Mouse (Mus musculus) intestine, embryonic 15.5 days (tissue): ENCODE data around the gene Ptprh. TPM values are rescaled to one million over a fixed set of nuclear protein-coding genes. Genes with fewer than 3 reads are reported as not detected.
"Not testable (repeated sequence)": the region's sequence is repeated elsewhere in the genome, so short reads cannot be mapped to it uniquely, and the experiment has no call there.

Experiments used
- ATAC-seq: fragments of 200-750 bp; cut with Nextera tagmentation; 2 replicates; pipeline ENCODE4 v1.8.0; 2017; ENCODE audit warnings: moderate TSS enrichment, moderate library complexity
- H3K27ac ChIP-seq: fragments of 300-500 bp; sonication (generic); 2 replicates; pipeline ENCODE4 v1.5.1; 2015; ENCODE audit warnings: mild to moderate bottlenecking, inconsistent platforms
- H3K27me3 ChIP-seq: fragments of 300-500 bp; sonication (generic); replicated peaks from 2 replicates; pipeline ENCODE4 v1.6.1; 2015; ENCODE audit warnings: inconsistent platforms
- H3K36me3 ChIP-seq: fragments of 300-500 bp; sonication (generic); 2 replicates; pipeline ENCODE4 v1.6.1; 2015; ENCODE audit warnings: inconsistent platforms
- H3K4me1 ChIP-seq: fragments of 300-500 bp; sonication (generic); replicated peaks from 2 replicates; pipeline ENCODE4 v1.6.1; 2015; ENCODE audit warnings: inconsistent platforms
- H3K4me2 ChIP-seq: fragments of 300-500 bp; sonication (generic); replicated peaks from 2 replicates; pipeline ENCODE4 v1.6.1; 2015; ENCODE audit warnings: mild to moderate bottlenecking, inconsistent platforms
- H3K4me3 ChIP-seq: fragments of 300-500 bp; sonication (generic); replicated peaks from 2 replicates; pipeline ENCODE4 v1.5.1; 2015; ENCODE audit warnings: inconsistent platforms
- H3K9ac ChIP-seq: fragments of 300-500 bp; sonication (generic); 2 replicates; pipeline ENCODE4 v1.6.1; 2015; ENCODE audit warnings: inconsistent platforms
- H3K9me3 ChIP-seq: fragments of 300-500 bp; sonication (generic); 2 replicates; pipeline ENCODE4 v1.6.1; 2016; ENCODE audit warnings: inconsistent platforms
- WGBS: fragments of 180-500 bp; shearing (Covaris S2); methylation state at CpG from one replicate; pipeline ENCODE4 v1.1.7; 2015; 5-methylcytosine and 5-hydroxymethylcytosine counted together
- polyA plus RNA-seq: library from polyadenylated mRNA; unstranded; fragments of >200 nt; fragmentation: Nextera tagmentation; extraction: Ambion mirVana; gene quantifications from 2 replicates; pipeline ENCODE4 v1.2.1, GENCODE M21; 2015

The Ptprh gene
- polyA plus RNA-seq, 1 experiment from 2014 or later = 1.1 TPM

DNA sequence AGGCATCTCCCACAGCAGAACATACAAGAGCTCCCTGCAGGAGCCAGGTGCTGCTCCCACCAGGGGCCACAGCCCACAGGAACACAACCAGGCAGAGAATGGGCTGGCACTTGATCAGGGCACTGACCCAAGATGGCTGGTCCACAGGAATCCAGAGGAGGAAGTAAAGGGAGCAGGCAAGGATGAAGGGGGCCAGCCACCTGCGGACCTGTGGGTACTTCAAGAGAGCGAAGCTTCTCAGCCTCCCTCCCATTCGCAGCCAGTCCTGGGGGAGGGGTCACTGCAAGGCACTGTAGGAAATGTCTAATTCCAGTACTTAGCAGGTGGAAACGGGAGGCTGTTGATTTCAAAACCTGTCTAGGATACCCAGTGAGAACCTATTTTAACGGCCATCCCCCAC, 25.7 kb upstream of the Ptprh start:
- Histone ChIP-seq H3K4me2 (peak overlapping the region; percentile 41), H3K4me3 (peak overlapping the region; percentile 9), H3K27me3 (no peaks in the 10 kb centered on the region), H3K36me3 (peaks cover 33% of the 10 kb centered on the region), H3K9ac (no peak overlapping the region), H3K27ac (peak overlapping the region; percentile 67), H3K9me3 (no peaks in the 10 kb centered on the region), H3K4me1 (no peaks in the 10 kb centered on the region)
- peak; percentile 70 for ATAC-seq
- WGBS = 71% methylated on average over 5 of the region's 5 CpGs

- no peak for ATAC-seq
- Histone ChIP-seq H3K27me3 (no peaks in the 10 kb centered on the region), H3K9ac (no peak overlapping the region), H3K27ac (no peak overlapping the region), H3K4me2 (no peak overlapping the region), H3K9me3 (no peaks in the 10 kb centered on the region), H3K36me3 (peaks cover 11% of the 10 kb centered on the region; the same call in 1 of the 2 replicates), H3K4me1 (no peaks in the 10 kb centered on the region), H3K4me3 (no peak overlapping the region)
- WGBS = 80% methylated on average over 2 of the region's 2 CpGs
Measured at GRCm38 (mm10) chr7:4625928-4626327, 22.1 kb upstream of the Ptprh start.

GRCm38 (mm10) chr7:4624343-4624742, 20.5 kb upstream of the Ptprh start:
- WGBS = 57% methylated on average over 1 of the region's 1 CpGs
- H3K4me2 ChIP-seq = no peak overlapping the region
- no peaks in the 10 kb centered on the region for H3K9me3 ChIP-seq
- no peaks in the 10 kb centered on the region for H3K4me1 ChIP-seq
- H3K27me3 ChIP-seq = no peaks in the 10 kb centered on the region
- H3K4me3 ChIP-seq = no peak overlapping the region
- H3K9ac ChIP-seq = no peak overlapping the region
- H3K36me3 ChIP-seq = peaks cover 8% of the 10 kb centered on the region; the same call in 1 of the 2 replicates
- no peak overlapping the region for H3K27ac ChIP-seq
- ATAC-seq = no peak

- ATAC-seq = peak; percentile 60
- Histone ChIP-seq H3K27me3 (no peaks in the 10 kb centered on the region), H3K36me3 (0 out of 2 replicates have a peak, but pooled peaks cover 5% of the 10 kb centered on the region), H3K4me2 (no peak overlapping the region), H3K4me1 (no peaks in the 10 kb centered on the region), H3K9me3 (no peaks in the 10 kb centered on the region), H3K4me3 (no peak overlapping the region), H3K27ac (no peak overlapping the region), H3K9ac (no peak overlapping the region)
- 13% methylated on average over 4 of the region's 4 CpGs for WGBS
Measured at GRCm38 (mm10) chr7:4623544-4624189, 19.8 kb upstream of the Ptprh start.

DNA sequence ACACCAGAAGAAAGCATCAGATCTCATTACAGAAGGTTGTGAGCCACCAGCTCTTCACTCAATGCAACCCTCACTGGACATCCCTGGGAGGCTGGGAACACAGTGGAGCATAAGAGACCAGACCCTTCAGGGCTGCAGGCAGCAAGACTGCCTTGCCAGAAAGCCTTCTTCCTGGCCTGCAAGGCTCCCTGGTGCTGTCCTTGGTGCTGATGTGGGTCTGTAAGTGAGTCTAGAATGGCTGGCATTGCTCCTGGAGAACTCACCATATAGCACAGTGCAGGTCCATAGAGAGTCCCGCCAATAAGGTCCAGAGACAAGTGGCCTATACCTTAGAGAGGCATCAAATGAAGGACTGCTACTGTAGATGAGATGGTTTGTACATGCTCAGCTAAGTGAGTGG, 16.1 kb upstream of the Ptprh start:
- no peaks in the 10 kb centered on the region for H3K4me1 ChIP-seq
- no peak overlapping the region for H3K9ac ChIP-seq
- H3K27me3 ChIP-seq = no peaks in the 10 kb centered on the region
- H3K4me3 ChIP-seq = no peak overlapping the region
- H3K9me3 ChIP-seq = no peaks in the 10 kb centered on the region
- H3K4me2 ChIP-seq = no peak overlapping the region
- no peak for ATAC-seq
- 30% methylated on average over 1 of the region's 1 CpGs for WGBS
- no peaks in the 10 kb centered on the region for H3K36me3 ChIP-seq
- no peak overlapping the region for H3K27ac ChIP-seq

DNA sequence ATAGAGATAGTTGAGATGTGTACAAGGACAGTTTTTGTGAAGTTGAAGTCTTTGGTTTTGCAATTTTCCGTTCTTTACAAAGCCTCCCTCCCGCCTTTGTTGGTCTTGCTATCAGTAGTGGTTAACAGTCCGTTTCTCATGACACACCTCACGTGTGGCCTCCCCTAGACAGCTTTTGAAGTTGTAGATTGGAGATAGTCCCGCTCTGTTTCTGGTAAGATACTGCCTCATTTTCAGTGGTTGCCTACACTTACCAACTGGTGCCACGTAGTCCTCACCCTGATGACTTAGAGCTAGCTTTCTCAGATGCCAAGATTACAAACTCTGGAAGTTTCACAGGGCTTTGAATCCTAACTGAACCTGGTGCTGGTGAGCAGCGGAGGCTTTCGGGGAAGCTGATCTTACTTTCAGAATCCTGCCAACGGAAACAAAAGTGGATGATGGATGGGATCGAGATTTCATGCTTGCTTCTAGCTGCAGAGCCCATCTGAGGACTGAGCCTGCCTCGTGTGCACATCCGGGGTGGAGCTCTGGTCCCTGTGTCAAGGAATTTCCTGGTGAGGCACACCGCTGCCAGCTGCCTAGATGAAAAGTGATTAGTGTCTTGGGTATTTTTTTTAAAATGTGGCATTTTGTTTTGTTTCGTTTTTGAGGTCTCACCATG, 10.0 kb upstream of the Ptprh start:
- Histone ChIP-seq H3K9ac (no peak overlapping the region), H3K4me1 (no peaks in the 10 kb centered on the region), H3K4me2 (no peak overlapping the region), H3K27me3 (no peaks in the 10 kb centered on the region), H3K4me3 (no peak overlapping the region), H3K27ac (no peak overlapping the region), H3K36me3 (no peaks in the 10 kb centered on the region), H3K9me3 (no peaks in the 10 kb centered on the region)
- no peak for ATAC-seq
- WGBS = 71% methylated on average over 14 of the region's 14 CpGs

GRCm38 (mm10) chr7:4612956-4613355, 9.1 kb upstream of the Ptprh start:
- WGBS = 68% methylated on average over 1 of the region's 1 CpGs
- no peaks in the 10 kb centered on the region for H3K27me3 ChIP-seq
- no peaks in the 10 kb centered on the region for H3K9me3 ChIP-seq
- no peak for ATAC-seq
- H3K27ac ChIP-seq = no peak overlapping the region
- no peak overlapping the region for H3K4me2 ChIP-seq
- H3K4me1 ChIP-seq = no peaks in the 10 kb centered on the region
- H3K4me3 ChIP-seq = no peak overlapping the region
- no peak overlapping the region for H3K9ac ChIP-seq
- H3K36me3 ChIP-seq = no peaks in the 10 kb centered on the region

DNA sequence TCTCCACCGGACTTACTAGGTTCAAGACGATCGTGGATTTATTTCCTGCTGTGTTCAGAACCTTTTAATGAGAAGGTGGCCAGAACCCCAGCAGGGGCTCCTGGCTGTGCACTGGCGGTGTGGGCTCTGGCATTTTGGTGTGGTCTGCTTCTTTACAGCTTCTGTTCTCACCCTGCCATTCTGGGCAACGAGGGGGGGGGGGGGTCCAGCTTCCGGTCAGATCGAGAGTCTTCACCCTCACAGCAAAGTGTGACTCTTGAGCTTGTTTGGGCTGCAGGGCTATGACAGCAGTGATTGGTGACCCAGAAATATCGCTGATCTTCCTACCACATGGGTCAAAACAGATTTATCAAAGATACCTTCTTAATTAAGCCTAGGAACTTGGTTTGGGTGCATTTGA, 8.5 kb upstream of the Ptprh start:
- 62% methylated on average over 8 of the region's 8 CpGs for whole genome bisulfite sequencing
- no peaks in the 10 kb centered on the region for H3K27me3 ChIP-seq
- H3K9me3 ChIP-seq = no peaks in the 10 kb centered on the region
- ATAC-seq = no peak
- no peak overlapping the region for H3K4me2 ChIP-seq
- H3K36me3 ChIP-seq = no peaks in the 10 kb centered on the region
- H3K27ac ChIP-seq = no peak overlapping the region
- no peak overlapping the region for H3K4me3 ChIP-seq
- no peak overlapping the region for H3K9ac ChIP-seq
- no peaks in the 10 kb centered on the region for H3K4me1 ChIP-seq

GRCm38 (mm10) chr7:4611921-4612341, 8.1 kb upstream of the Ptprh start:
- Histone ChIP-seq H3K27me3 (no peaks in the 10 kb centered on the region), H3K4me1 (no peaks in the 10 kb centered on the region), H3K9me3 (no peaks in the 10 kb centered on the region), H3K27ac (no peak overlapping the region), H3K4me2 (no peak overlapping the region), H3K9ac (no peak overlapping the region), H3K36me3 (no peaks in the 10 kb centered on the region), H3K4me3 (no peak overlapping the region)
- no peak for ATAC-seq
- 79% methylated on average over 12 of the region's 12 CpGs for WGBS

- Histone ChIP-seq H3K4me1 (no peaks in the 10 kb centered on the region), H3K9me3 (no peaks in the 10 kb centered on the region), H3K4me3 (no peak overlapping the region), H3K4me2 (no peak overlapping the region), H3K27ac (no peak overlapping the region), H3K27me3 (no peaks in the 10 kb centered on the region), H3K36me3 (no peaks in the 10 kb centered on the region), H3K9ac (no peak overlapping the region)
- no peak for ATAC-seq
- 81% methylated on average over 12 of the region's 12 CpGs for WGBS
Measured at GRCm38 (mm10) chr7:4611511-4611910, 7.7 kb upstream of the Ptprh start.

GRCm38 (mm10) chr7:4608002-4608401, 4.2 kb upstream of the Ptprh start:
- Histone ChIP-seq H3K36me3 (no peaks in the 10 kb centered on the region), H3K4me3 (no peak overlapping the region), H3K27me3 (no peaks in the 10 kb centered on the region), H3K9ac (no peak overlapping the region), H3K4me1 (no peaks in the 10 kb centered on the region), H3K27ac (no peak overlapping the region), H3K4me2 (no peak overlapping the region), H3K9me3 (no peaks in the 10 kb centered on the region)
- ATAC-seq = peak; percentile 91
- 53% methylated on average over 5 of the region's 5 CpGs for WGBS

DNA sequence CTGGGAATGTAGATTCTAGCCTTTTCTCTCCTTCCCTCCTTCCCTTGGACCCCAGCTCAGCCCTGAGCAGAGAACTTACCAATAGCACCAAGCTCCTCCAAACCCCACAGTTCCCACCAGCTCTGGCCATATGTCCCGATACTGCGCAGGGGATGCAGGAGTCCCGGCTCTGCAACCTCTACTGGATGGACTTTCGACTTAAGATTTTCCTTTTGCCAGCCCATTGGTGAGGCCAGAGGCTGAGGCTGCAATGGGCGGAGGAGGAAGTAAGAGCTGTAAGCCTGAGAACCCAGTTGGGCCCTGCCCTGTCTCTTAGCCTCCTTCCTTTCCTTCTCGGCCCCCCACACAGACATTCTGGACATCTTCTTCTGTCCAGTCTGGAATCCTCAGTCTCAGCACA, 872 bp downstream of the Ptprh start:
- H3K4me3 ChIP-seq = no peak overlapping the region
- WGBS = 83% methylated on average over 6 of the region's 6 CpGs
- ATAC-seq = peak; percentile 81

DNA sequence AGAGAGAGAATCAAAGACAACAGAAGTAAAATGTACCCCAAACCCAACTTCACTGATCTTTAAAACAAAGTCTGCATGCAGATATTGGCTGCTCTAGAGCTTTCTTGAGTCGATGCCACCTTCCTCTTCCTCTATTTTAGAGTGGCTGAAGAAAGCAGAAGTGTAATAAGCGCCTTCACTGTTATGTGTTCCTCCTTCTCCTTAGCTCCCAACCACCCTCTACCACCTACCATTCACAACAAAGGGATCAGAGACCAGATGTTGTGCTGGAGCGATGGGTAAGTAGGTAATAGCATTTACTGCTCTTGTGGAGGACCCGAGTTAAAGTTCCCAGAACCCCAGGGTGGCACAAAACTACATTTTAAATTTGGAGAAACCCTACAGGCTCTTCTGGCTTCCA, 6.8 kb downstream of the Ptprh start:
- H3K4me3 ChIP-seq, H3K9ac ChIP-seq, H3K9me3 ChIP-seq, H3K4me2 ChIP-seq, H3K36me3 ChIP-seq, H3K27ac ChIP-seq, H3K27me3 ChIP-seq, H3K4me1 ChIP-seq, ATAC-seq: not testable (repeated sequence)
- 72% methylated on average over 4 of the region's 4 CpGs for WGBS

More for the DNA sequence above, 872 bp downstream of the Ptprh start:
- Histone ChIP-seq H3K9me3 (no peaks in the 10 kb centered on the region), H3K4me2 (peak overlapping the region; percentile 0; the same call in 1 of the 2 replicates), H3K36me3 (no peaks in the 10 kb centered on the region), H3K27me3 (no peaks in the 10 kb centered on the region), H3K9ac (no peak overlapping the region), H3K4me1 (no peaks in the 10 kb centered on the region), H3K27ac (peak overlapping the region; percentile 3; the same call in 1 of the 2 replicates)
